In the genomic region with DNA sequence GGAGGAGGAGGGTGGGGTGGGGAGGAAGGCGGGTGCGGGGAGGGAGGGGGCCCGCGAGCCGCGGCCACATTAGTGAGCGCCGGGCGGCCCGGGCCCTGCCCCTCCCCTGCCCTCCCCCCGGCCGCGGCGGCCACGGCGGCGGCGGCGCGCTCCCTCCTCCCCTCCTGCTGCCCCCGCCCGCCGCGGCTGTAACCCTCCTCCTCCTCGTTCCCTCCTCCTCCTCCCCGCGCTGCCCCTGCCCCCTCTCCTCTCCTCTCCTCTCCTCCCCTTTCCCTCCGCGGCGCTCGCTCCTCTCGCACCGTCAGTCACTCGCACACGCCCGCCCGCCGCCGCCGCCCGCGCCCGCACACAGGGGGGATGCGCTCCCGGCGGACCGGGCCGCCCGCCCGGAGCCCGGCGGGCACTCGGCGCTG, we compare ENCODE assay signal across 9 mouse cellular contexts. TPM values are rescaled to one million over a fixed set of nuclear protein-coding genes. Genes with fewer than 3 reads are reported as not detected.
DNase-seq lines count a peak whose midpoint lies in the region; ATAC-seq and TF ChIP-seq lines count a peak whose summit lies in the region.
"Had no signal": no experiment of that assay in that cellular context is flagged by ENCODE, and none has a peak within 500 bp of the region (broad histone marks: within the 10 kb centered on the region; RNA-seq: fewer than 3 reads in every experiment).

No protein-coding gene starts in this region.

- peak; percentile 64 for ATAC-seq in forebrain, embryonic 11.5 days (replicated peaks; ENCODE audit: low FRiP score)
- peak; percentile 76 for ATAC-seq in heart, embryonic 16.5 days (replicated peaks; ENCODE audit: extremely low read depth, insufficient read depth, low FRiP score)
- peak; percentile 66 for ATAC-seq in liver, postnatal 0 days
- peak; percentile 68 for ATAC-seq in neural tube, embryonic 14.5 days (ENCODE audit: low read depth)

- TF ChIP-seq CTCF in liver, postnatal 0 days (IDR thresholded peaks at IDR 0.05; ENCODE audit: low read depth), result no peak

- H3K36me3 ChIP-seq in forebrain, embryonic 11.5 days (ENCODE audit: control insufficient read depth, insufficient read depth, low read length), result no peaks in the 10 kb centered on the region
- 0 out of 2 replicates have a peak, but pooled peaks cover 3% of the 10 kb centered on the region for H3K36me3 ChIP-seq in heart, embryonic 16.5 days (ENCODE audit: control insufficient read depth, insufficient read depth)
- H3K36me3 ChIP-seq in liver, postnatal 0 days (replicated peaks; ENCODE audit: insufficient read depth, low read length), result peaks cover 10% of the 10 kb centered on the region; the same call in 1 of the 2 replicates
- no peaks in the 10 kb centered on the region; the same call in 1 of the 2 replicates for H3K36me3 ChIP-seq in neural tube, embryonic 14.5 days (ENCODE audit: control insufficient read depth, insufficient read depth, low read length)

- no peaks in the 10 kb centered on the region for H3K9me3 ChIP-seq in forebrain, embryonic 11.5 days (ENCODE audit: control insufficient read depth, low read length)
- H3K9me3 ChIP-seq in heart, embryonic 16.5 days (replicated peaks; ENCODE audit: control insufficient read depth, low read length), result 0 out of 2 replicates have a peak, but pooled peaks cover 2% of the 10 kb centered on the region
- no peaks in the 10 kb centered on the region for H3K9me3 ChIP-seq in liver, postnatal 0 days (ENCODE audit: low read length)
- no peaks in the 10 kb centered on the region for H3K9me3 ChIP-seq in neural tube, embryonic 14.5 days (ENCODE audit: control insufficient read depth, low read length)

- peak overlapping the region; percentile 100 for H3K9ac ChIP-seq in forebrain, embryonic 11.5 days (ENCODE audit: low read length)
- peak overlapping the region; percentile 99 for H3K9ac ChIP-seq in heart, embryonic 16.5 days (ENCODE audit: low read length)
- peak overlapping the region; percentile 100 for H3K9ac ChIP-seq in liver, postnatal 0 days (replicated peaks)
- H3K9ac ChIP-seq in neural tube, embryonic 14.5 days (replicated peaks; ENCODE audit: low read depth, low read length), result peak overlapping the region; percentile 100

- DNase-seq in CD8-positive naive resting alpha-beta T cell, adult 2 months (ENCODE audit: low read depth in 2 of 2, low spot score in 2 of 2), result peak; percentile 77 to 79
- peak; percentile 56 for DNase-seq in c-Kit-negative CD71-positive TER-119-positive erythroid progenitor cells, embryonic 14.5 days (ENCODE audit: low read depth, low spot score)
- peak; percentile 94 for DNase-seq in forebrain, embryonic 11.5 days (ENCODE audit: low spot score)
- peak; percentile 91 to 92 for DNase-seq in kidney, postnatal 36 days
- DNase-seq in liver, postnatal 0 days, result peak; percentile 92
- peak; percentile 83 for DNase-seq in thymus, postnatal 0 days (ENCODE audit: low spot score)

- H3K27me3 ChIP-seq in forebrain, embryonic 11.5 days (ENCODE audit: control insufficient read depth, insufficient read depth, low read length), result no peaks in the 10 kb centered on the region
- H3K27me3 ChIP-seq in heart, embryonic 16.5 days (ENCODE audit: control insufficient read depth, insufficient read depth, low read length), result no peaks in the 10 kb centered on the region
- no peaks in the 10 kb centered on the region for H3K27me3 ChIP-seq in liver, postnatal 0 days (ENCODE audit: insufficient read depth, low read length)
- H3K27me3 ChIP-seq in neural tube, embryonic 14.5 days (ENCODE audit: control insufficient read depth, insufficient read depth, low read length), result no peaks in the 10 kb centered on the region

- 0% methylated on average over 20 of the region's 54 CpGs for WGBS in forebrain, embryonic 11.5 days
- 0% methylated on average over 20 of the region's 54 CpGs for WGBS in heart, embryonic 16.5 days
- WGBS in liver, postnatal 0 days (ENCODE audit: insufficient replicate concordance), result 2% methylated on average over 18 of the region's 54 CpGs
- 0% methylated on average over 16 of the region's 54 CpGs for WGBS in neural tube, embryonic 14.5 days

- H3K4me1 ChIP-seq in forebrain, embryonic 11.5 days (replicated peaks; ENCODE audit: control insufficient read depth, insufficient read depth, low read length), result no peaks in the 10 kb centered on the region; the same call in 1 of the 2 replicates
- H3K4me1 ChIP-seq in heart, embryonic 16.5 days (ENCODE audit: control insufficient read depth, insufficient read depth, low read length), result peaks cover 17% of the 10 kb centered on the region
- H3K4me1 ChIP-seq in liver, postnatal 0 days (ENCODE audit: insufficient read depth), result peaks cover 25% of the 10 kb centered on the region
- peaks cover 22% of the 10 kb centered on the region for H3K4me1 ChIP-seq in neural tube, embryonic 14.5 days (ENCODE audit: control insufficient read depth, insufficient read depth, low read length)

- peak overlapping the region; percentile 35; the same call in 1 of the 2 replicates for H3K4me2 ChIP-seq in forebrain, embryonic 11.5 days (ENCODE audit: low read depth, low read length, severe bottlenecking)
- H3K4me2 ChIP-seq in heart, embryonic 16.5 days (ENCODE audit: low read depth, low read length), result peak overlapping the region; percentile 43
- peak overlapping the region; percentile 70 for H3K4me2 ChIP-seq in liver, postnatal 0 days (ENCODE audit: low read depth, low read length)
- no peak overlapping the region for H3K4me2 ChIP-seq in neural tube, embryonic 14.5 days (ENCODE audit: low read depth, low read length)

- peak overlapping the region; percentile 100 for H3K4me3 ChIP-seq in forebrain, embryonic 11.5 days (ENCODE audit: low read depth, low read length)
- peak overlapping the region; percentile 87 for H3K4me3 ChIP-seq in heart, embryonic 16.5 days (ENCODE audit: low read length)
- peak overlapping the region; percentile 98 for H3K4me3 ChIP-seq in liver, postnatal 0 days (ENCODE audit: low read depth, low read length)
- peak overlapping the region; percentile 100 for H3K4me3 ChIP-seq in neural tube, embryonic 14.5 days (ENCODE audit: low read depth, low read length)

- peak overlapping the region; percentile 100 for H3K27ac ChIP-seq in forebrain, embryonic 11.5 days (ENCODE audit: low read depth, low read length)
- peak overlapping the region; percentile 100 for H3K27ac ChIP-seq in heart, embryonic 16.5 days (ENCODE audit: low read length)
- H3K27ac ChIP-seq in liver, postnatal 0 days (ENCODE audit: low read depth), result peak overlapping the region; percentile 100
- H3K27ac ChIP-seq in neural tube, embryonic 14.5 days (ENCODE audit: low read depth, low read length), result peak overlapping the region; percentile 100

- no peak for TF ChIP-seq EP300 in liver, postnatal 0 days (IDR thresholded peaks at IDR 0.05; ENCODE audit: low read depth)

RNA-seq across cellular contexts. Expression of a gene that starts 0.6 kb away (rescaled TPM):
- polyA plus RNA-seq in forebrain, embryonic 11.5 days (2014; fragmentation: Nextera tagmentation; extraction: Ambion mirVana), result 71.5 and 74.9 TPM in 2 replicates
- 34.8 and 37.5 TPM in 2 replicates for polyA plus RNA-seq in heart, embryonic 16.5 days (2015; fragmentation: Nextera tagmentation; extraction: Ambion mirVana)
- polyA plus RNA-seq in liver, postnatal 0 days (2015; fragmentation: Nextera tagmentation; extraction: Ambion mirVana), result 20.5 and 21.8 TPM in 2 replicates
- polyA plus RNA-seq in neural tube, embryonic 14.5 days (2014; fragmentation: Nextera tagmentation; extraction: Ambion mirVana), result 45.3 and 48.6 TPM in 2 replicates
- 64.6 and 73.9 TPM in 2 replicates for polyA plus RNA-seq in thymus, postnatal 0 days (2015; fragmentation: Nextera tagmentation; extraction: Ambion mirVana)

RNA-seq across cellular contexts. Expression of a gene that starts 6.9 kb away (rescaled TPM):
- not detected in 2 replicates for polyA plus RNA-seq in forebrain, embryonic 11.5 days (2014; fragmentation: Nextera tagmentation; extraction: Ambion mirVana)
- polyA plus RNA-seq in heart, embryonic 16.5 days (2015; fragmentation: Nextera tagmentation; extraction: Ambion mirVana), result not detected in 2 replicates
- not detected in 2 replicates for polyA plus RNA-seq in liver, postnatal 0 days (2015; fragmentation: Nextera tagmentation; extraction: Ambion mirVana)
- not detected in 2 replicates for polyA plus RNA-seq in neural tube, embryonic 14.5 days (2014; fragmentation: Nextera tagmentation; extraction: Ambion mirVana)
- polyA plus RNA-seq in thymus, postnatal 0 days (2015; fragmentation: Nextera tagmentation; extraction: Ambion mirVana), result not detected in 2 replicates
- polyA plus RNA-seq: large intestine, adult 2 months had no signal

Comparison
In these comparisons a context has a peak if more than half of its experiments do, and no peak if none do; other contexts are left out.
1. Peak in every context shown above with its lines: DNase-seq, ATAC-seq, H3K4me3 ChIP-seq and H3K27ac ChIP-seq.